Mouse (Mus musculus) forebrain, embryonic 12.5 days (tissue): Measurements from ENCODE around the gene Gsx2. TPM values are rescaled to one million over a fixed set of nuclear protein-coding genes. Genes with fewer than 3 reads are reported as not detected.

Source experiments
- ATAC-seq: fragments of 200-750 bp; cut with Nextera tagmentation; 2 replicates; pipeline ENCODE4 v1.8.0; 2017; ENCODE audit warnings: moderate TSS enrichment; ENCODE audit not compliant: low FRiP score
- H3K27ac ChIP-seq: fragments of 300-500 bp; sonication (generic); 2 replicates; pipeline ENCODE4 v1.5.1; 2016; ENCODE audit warnings: mild to moderate bottlenecking
- H3K27me3 ChIP-seq: fragments of 300-500 bp; sonication (generic); 2 replicates; pipeline ENCODE4 v1.6.1; 2016; ENCODE audit warnings: mild to moderate bottlenecking
- H3K36me3 ChIP-seq: fragments of 300-500 bp; sonication (generic); replicated peaks from 2 replicates; pipeline ENCODE4 v1.6.1; 2016; ENCODE audit warnings: mild to moderate bottlenecking
- H3K4me1 ChIP-seq: fragments of 300-500 bp; sonication (generic); 2 replicates; pipeline ENCODE4 v1.6.1; 2016
- H3K4me2 ChIP-seq: fragments of 300-500 bp; sonication (generic); 2 replicates; pipeline ENCODE4 v1.6.1; 2016; ENCODE audit warnings: mild to moderate bottlenecking, moderate library complexity
- H3K4me3 ChIP-seq: fragments of 300-500 bp; sonication (generic); replicated peaks from 2 replicates; pipeline ENCODE4 v1.5.1; 2016; ENCODE audit warnings: mild to moderate bottlenecking
- H3K9ac ChIP-seq: fragments of 300-500 bp; sonication (generic); 2 replicates; pipeline ENCODE4 v1.6.1; 2016; ENCODE audit warnings: mild to moderate bottlenecking
- H3K9me3 ChIP-seq: fragments of 300-500 bp; sonication (generic); 2 replicates; pipeline ENCODE4 v1.6.1; 2016
- WGBS: fragments of 180-500 bp; shearing (Covaris S2); methylation state at CpG from one replicate; pipeline ENCODE4 v1.1.7; 2016; 5-methylcytosine and 5-hydroxymethylcytosine counted together
- polyA plus RNA-seq: library from polyadenylated mRNA; unstranded; fragments of >200 nt; fragmentation: Nextera tagmentation; extraction: Ambion mirVana; gene quantifications from 2 replicates; pipeline ENCODE4 v1.2.1, GENCODE M21; 2016

Gsx2 gene
- polyA plus RNA-seq, 1 experiment from 2014 or later = 17.9 TPM

GRCm38 (mm10) chr5:75082439-75082838 lies 7.0 kb downstream of the Gsx2 start:
- H3K27me3 ChIP-seq = peaks cover 95% of the 10 kb centered on the region
- no peak overlapping the region for H3K4me3 ChIP-seq
- no peak for ATAC-seq
- H3K27ac ChIP-seq = peak overlapping the region; percentile 56
- H3K9ac ChIP-seq = no peak overlapping the region
- no peaks in the 10 kb centered on the region for H3K36me3 ChIP-seq
- 2% methylated on average over 6 of the region's 6 CpGs for whole genome bisulfite sequencing
- H3K9me3 ChIP-seq = no peaks in the 10 kb centered on the region
- peak overlapping the region; percentile 51 for H3K4me2 ChIP-seq
- peaks cover 46% of the 10 kb centered on the region for H3K4me1 ChIP-seq

GRCm38 (mm10) chr5:75083061-75083460 lies 7.7 kb downstream of the Gsx2 start:
- peak overlapping the region; percentile 51 for H3K4me2 ChIP-seq
- H3K36me3 ChIP-seq = no peaks in the 10 kb centered on the region

GRCm38 (mm10) chr5:75083591-75084392 lies 8.4 kb downstream of the Gsx2 start:
- H3K9ac ChIP-seq = no peak overlapping the region
- H3K4me3 ChIP-seq = peak overlapping the region; percentile 16; the same call in 1 of the 2 replicates
- peak overlapping the region; percentile 51 for H3K4me2 ChIP-seq
- H3K27me3 ChIP-seq = peaks cover 94% of the 10 kb centered on the region
- 0% methylated on average over 27 of the region's 27 CpGs for WGBS
- H3K4me1 ChIP-seq = peaks cover 46% of the 10 kb centered on the region
- no peak for ATAC-seq
- H3K27ac ChIP-seq = peak overlapping the region; percentile 74
- no peaks in the 10 kb centered on the region for H3K36me3 ChIP-seq
- H3K9me3 ChIP-seq = no peaks in the 10 kb centered on the region

More at GRCm38 (mm10) chr5:75083061-75083460, 7.7 kb downstream of the Gsx2 start:
- peak; percentile 28; the same call in 1 of the 2 replicates for ATAC-seq
- Histone ChIP-seq H3K9ac (no peak overlapping the region), H3K4me1 (peaks cover 46% of the 10 kb centered on the region), H3K4me3 (no peak overlapping the region; the same call in 1 of the 2 replicates), H3K27me3 (peaks cover 95% of the 10 kb centered on the region), H3K27ac (peak overlapping the region; percentile 74), H3K9me3 (no peaks in the 10 kb centered on the region)
- WGBS = under 1% methylated on average over 14 of the region's 14 CpGs

GRCm38 (mm10) chr5:75084393-75084870 lies 9.0 kb downstream of the Gsx2 start:
- Histone ChIP-seq H3K36me3 (no peaks in the 10 kb centered on the region), H3K9ac (no peak overlapping the region; the same call in 1 of the 2 replicates), H3K27ac (peak overlapping the region; percentile 82), H3K4me1 (peaks cover 46% of the 10 kb centered on the region), H3K9me3 (no peaks in the 10 kb centered on the region), H3K4me3 (no peak overlapping the region), H3K4me2 (peak overlapping the region; percentile 51), H3K27me3 (peaks cover 93% of the 10 kb centered on the region)
- WGBS = under 1% methylated on average over 8 of the region's 8 CpGs
- ATAC-seq = peak; percentile 42; the same call in 1 of the 2 replicates

- peaks cover 93% of the 10 kb centered on the region for H3K27me3 ChIP-seq
- peak; percentile 73 for ATAC-seq
- peak overlapping the region; percentile 51 for H3K4me2 ChIP-seq
- H3K36me3 ChIP-seq = no peaks in the 10 kb centered on the region
- peak overlapping the region; percentile 20 for H3K4me3 ChIP-seq
- H3K9ac ChIP-seq = no peak overlapping the region; the same call in 1 of the 2 replicates
- H3K27ac ChIP-seq = peak overlapping the region; percentile 82
- peaks cover 46% of the 10 kb centered on the region for H3K4me1 ChIP-seq
- under 1% methylated on average over 25 of the region's 25 CpGs for WGBS
- no peaks in the 10 kb centered on the region for H3K9me3 ChIP-seq
These were observed 9.6 kb downstream of the Gsx2 start for GRCm38 (mm10) chr5:75084871-75085520.

- H3K27ac ChIP-seq = peak overlapping the region; percentile 82; the same call in 1 of the 2 replicates
These were observed 10.1 kb downstream of the Gsx2 start for GRCm38 (mm10) chr5:75085521-75085875.

GRCm38 (mm10) chr5:75085906-75086305 lies 10.5 kb downstream of the Gsx2 start:
- 13% methylated on average over 4 of the region's 4 CpGs for WGBS
- Histone ChIP-seq H3K4me3 (no peak overlapping the region), H3K9ac (no peak overlapping the region), H3K36me3 (no peaks in the 10 kb centered on the region), H3K9me3 (no peaks in the 10 kb centered on the region), H3K27ac (peak overlapping the region; percentile 82; the same call in 1 of the 2 replicates), H3K4me1 (peaks cover 46% of the 10 kb centered on the region), H3K4me2 (no peak overlapping the region; the same call in 1 of the 2 replicates), H3K27me3 (peaks cover 93% of the 10 kb centered on the region)
- no peak for ATAC-seq

More at GRCm38 (mm10) chr5:75085521-75085875, 10.1 kb downstream of the Gsx2 start:
- no peaks in the 10 kb centered on the region for H3K36me3 ChIP-seq
- no peaks in the 10 kb centered on the region for H3K9me3 ChIP-seq
- no peak overlapping the region for H3K4me3 ChIP-seq
- peaks cover 93% of the 10 kb centered on the region for H3K27me3 ChIP-seq
- no peak overlapping the region for H3K9ac ChIP-seq
- peaks cover 46% of the 10 kb centered on the region for H3K4me1 ChIP-seq
- ATAC-seq = no peak; the same call in 1 of the 2 replicates
- peak overlapping the region; percentile 51 for H3K4me2 ChIP-seq
- 1% methylated on average over 17 of the region's 17 CpGs for WGBS

- ATAC-seq = no peak
- H3K27me3 ChIP-seq = peaks cover 13% of the 10 kb centered on the region
- 60% methylated on average over 3 of the region's 3 CpGs for WGBS
- no peak overlapping the region for H3K4me3 ChIP-seq
- no peak overlapping the region for H3K4me2 ChIP-seq
- H3K4me1 ChIP-seq = no peaks in the 10 kb centered on the region
- no peaks in the 10 kb centered on the region for H3K36me3 ChIP-seq
- H3K9me3 ChIP-seq = no peaks in the 10 kb centered on the region
- H3K27ac ChIP-seq = no peak overlapping the region
- no peak overlapping the region for H3K9ac ChIP-seq
These were observed 31.1 kb downstream of the Gsx2 start for GRCm38 (mm10) chr5:75106511-75106910.

- 73% methylated on average over 5 of the region's 5 CpGs for WGBS
- no peaks in the 10 kb centered on the region for H3K4me1 ChIP-seq
- no peaks in the 10 kb centered on the region for H3K36me3 ChIP-seq
- H3K4me3 ChIP-seq = no peak overlapping the region
- H3K27ac ChIP-seq = no peak overlapping the region
- peaks cover 13% of the 10 kb centered on the region for H3K27me3 ChIP-seq
- H3K4me2 ChIP-seq = no peak overlapping the region
- no peak for ATAC-seq
- no peak overlapping the region for H3K9ac ChIP-seq
- H3K9me3 ChIP-seq = 0 out of 2 replicates have a peak, but pooled peaks cover 5% of the 10 kb centered on the region
These were observed 34.0 kb downstream of the Gsx2 start for GRCm38 (mm10) chr5:75109368-75109767.

- Histone ChIP-seq H3K4me1 (no peaks in the 10 kb centered on the region), H3K27ac (no peak overlapping the region), H3K4me3 (no peak overlapping the region), H3K36me3 (no peaks in the 10 kb centered on the region), H3K9me3 (0 out of 2 replicates have a peak, but pooled peaks cover 5% of the 10 kb centered on the region), H3K9ac (no peak overlapping the region), H3K27me3 (peaks cover 18% of the 10 kb centered on the region), H3K4me2 (no peak overlapping the region)
- 48% methylated on average over 5 of the region's 5 CpGs for WGBS
- ATAC-seq = no peak
These were observed 36.4 kb downstream of the Gsx2 start for GRCm38 (mm10) chr5:75111781-75112180.

- ATAC-seq = no peak
- H3K27me3 ChIP-seq = 0 out of 2 replicates have a peak, but pooled peaks cover 5% of the 10 kb centered on the region
- 0 out of 2 replicates have a peak, but pooled peaks cover 1% of the 10 kb centered on the region for H3K9me3 ChIP-seq
These were observed 43.4 kb downstream of the Gsx2 start for GRCm38 (mm10) chr5:75118840-75119239.

GRCm38 (mm10) chr5:75121646-75122045 lies 46.2 kb downstream of the Gsx2 start:
- no peak overlapping the region for H3K27ac ChIP-seq
- H3K27me3 ChIP-seq = 0 out of 2 replicates have a peak, but pooled peaks cover 1% of the 10 kb centered on the region
- ATAC-seq = no peak
- H3K9me3 ChIP-seq = no peaks in the 10 kb centered on the region
- no peak overlapping the region for H3K4me3 ChIP-seq
- no peak overlapping the region for H3K9ac ChIP-seq
- no peaks in the 10 kb centered on the region for H3K4me1 ChIP-seq
- no peak overlapping the region for H3K4me2 ChIP-seq
- WGBS = 46% methylated on average over 5 of the region's 5 CpGs
- no peaks in the 10 kb centered on the region for H3K36me3 ChIP-seq

More at GRCm38 (mm10) chr5:75118840-75119239, 43.4 kb downstream of the Gsx2 start:
- Histone ChIP-seq H3K4me2 (no peak overlapping the region), H3K27ac (no peak overlapping the region), H3K4me3 (no peak overlapping the region), H3K9ac (no peak overlapping the region), H3K36me3 (no peaks in the 10 kb centered on the region), H3K4me1 (no peaks in the 10 kb centered on the region)
- 65% methylated on average over 7 of the region's 7 CpGs for WGBS
